Mouse (Mus musculus) kidney, adult 18-20 months (tissue): ENCODE results near the gene Celf1.
"Not testable (repeated sequence)": the region's sequence is repeated elsewhere in the genome, so short reads cannot be mapped to it uniquely, and the experiment has no call there.

ENCODE experiments used
- DNase-seq: peaks from one replicate; pipeline ENCODE4 v3.0.0; 2021

The Celf1 gene

GRCm38 (mm10) chr2:91023956-91024355 is 83.8 kb downstream of the Celf1 start:
- no peak for DNase-seq

DNA sequence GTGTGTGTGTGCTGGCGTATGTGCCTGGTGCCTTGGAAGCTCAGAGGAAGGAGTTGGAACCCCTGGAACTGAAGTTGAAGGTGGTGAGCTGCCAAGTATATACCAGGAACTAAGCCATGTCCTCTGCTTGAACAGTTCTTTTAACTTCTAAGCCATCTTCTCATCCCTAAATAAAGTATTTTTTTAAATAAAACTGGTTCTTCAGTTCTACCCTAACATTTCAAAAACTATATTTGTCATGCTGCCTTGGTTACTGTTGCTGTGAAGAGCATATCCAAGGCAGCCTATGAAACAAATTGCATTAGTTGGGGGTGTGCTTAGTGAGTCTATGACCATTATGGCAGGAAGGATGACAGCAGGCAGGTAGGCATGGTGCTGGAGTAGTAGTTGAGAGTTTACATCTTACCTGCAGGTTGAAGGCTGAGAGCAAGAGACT is 84.9 kb downstream of the Celf1 start:
- DNase-seq: no peak

GRCm38 (mm10) chr2:91026491-91026890 is 86.3 kb downstream of the Celf1 start:
- no peak for DNase-seq

GRCm38 (mm10) chr2:91027391-91028214 is 87.4 kb downstream of the Celf1 start:
- DNase-seq: no peak

DNA sequence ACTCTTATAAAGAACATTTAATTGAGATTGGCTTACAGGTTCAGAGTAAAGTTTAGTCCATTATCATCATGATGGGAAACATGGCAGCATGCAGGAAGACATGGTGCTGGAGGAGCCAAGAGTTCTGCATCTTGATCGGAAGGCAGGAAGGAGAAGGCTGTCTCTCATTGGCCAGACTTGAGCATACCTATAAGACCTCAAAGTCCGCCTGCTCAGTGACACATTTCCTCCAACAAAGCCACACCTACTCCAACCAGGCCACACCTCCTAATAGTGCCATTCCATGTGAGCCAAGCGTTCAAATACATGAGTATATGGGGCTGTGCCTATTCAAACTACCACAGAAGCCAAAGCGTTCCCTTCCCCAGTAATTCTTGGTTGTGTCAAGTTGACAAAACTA is 91.0 kb downstream of the Celf1 start:
- DNase-seq: no peak

DNA sequence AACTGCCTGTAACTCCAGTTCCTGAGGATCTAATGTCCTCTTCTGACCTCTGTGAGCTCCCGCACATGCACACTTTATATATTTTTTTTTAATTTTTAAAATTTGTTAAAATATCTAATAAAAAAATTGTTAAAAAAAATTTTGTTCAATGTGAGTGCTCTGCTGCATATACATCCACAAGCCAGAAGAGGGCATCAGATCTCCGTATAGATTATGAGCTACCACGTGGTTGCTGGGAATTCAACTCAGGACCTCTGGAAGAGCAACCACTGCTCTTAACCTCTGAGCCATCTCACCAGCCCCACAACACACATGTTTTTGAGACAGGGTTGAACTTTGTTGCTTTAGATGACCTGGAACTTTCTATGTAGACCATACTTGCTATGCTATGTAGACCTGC is 92.8 kb downstream of the Celf1 start:
- no peak for DNase-seq

GRCm38 (mm10) chr2:91035385-91035784 is 95.2 kb downstream of the Celf1 start, which contains the start of gene Rapsn:
Gene Rapsn (plus strand): TSS chr2:91035620.
- peak; percentile 65 for DNase-seq

DNA sequence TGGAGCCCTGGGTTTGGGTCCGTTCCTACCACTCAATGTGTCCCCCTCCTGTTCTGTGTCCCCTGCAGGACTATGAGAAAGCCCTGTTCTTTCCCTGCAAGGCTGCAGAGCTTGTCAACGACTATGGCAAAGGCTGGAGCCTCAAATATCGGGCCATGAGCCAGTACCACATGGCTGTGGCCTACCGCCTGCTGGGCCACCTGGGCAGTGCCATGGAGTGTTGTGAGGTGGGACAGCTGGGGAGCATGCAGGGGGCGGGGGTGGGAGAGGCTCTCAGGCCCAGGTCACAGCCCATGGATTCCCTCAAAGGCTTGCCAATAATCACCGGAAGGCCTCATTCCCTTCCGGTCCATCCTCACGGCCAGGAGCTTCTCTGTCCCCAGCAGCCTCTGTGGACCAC is 101.6 kb downstream of the Celf1 start:
- no peak for DNase-seq

GRCm38 (mm10) chr2:91042651-91043398 is 102.6 kb downstream of the Celf1 start:
- DNase-seq: no peak

- DNase-seq: no peak
These were observed 104.5 kb downstream of the Celf1 start for GRCm38 (mm10) chr2:91044727-91045126.

GRCm38 (mm10) chr2:91045805-91046204 is 105.6 kb downstream of the Celf1 start:
- DNase-seq: not testable (repeated sequence)

DNA sequence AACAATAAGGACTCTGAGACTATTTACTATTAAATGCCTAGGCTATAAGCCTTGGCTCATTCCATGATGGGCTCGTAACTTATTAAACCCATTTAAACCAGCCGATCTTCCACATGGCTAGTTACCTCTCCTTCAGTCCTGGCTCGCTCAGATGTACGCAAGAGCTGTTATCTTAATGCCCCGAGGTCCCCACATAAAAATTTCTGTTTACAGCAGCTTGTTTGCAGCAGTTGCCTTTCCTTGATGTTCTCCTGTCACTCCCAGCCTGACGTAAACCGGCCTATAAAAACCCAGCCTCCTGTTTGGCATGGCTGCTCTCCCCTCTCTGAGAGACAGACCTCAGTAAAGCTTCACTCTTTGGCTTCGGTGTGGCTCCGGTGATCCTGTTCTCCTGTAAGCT is 107.2 kb downstream of the Celf1 start:
- DNase-seq: peak; percentile 42

GRCm38 (mm10) chr2:91051917-91052316 is 111.7 kb downstream of the Celf1 start:
- no peak for DNase-seq

DNA sequence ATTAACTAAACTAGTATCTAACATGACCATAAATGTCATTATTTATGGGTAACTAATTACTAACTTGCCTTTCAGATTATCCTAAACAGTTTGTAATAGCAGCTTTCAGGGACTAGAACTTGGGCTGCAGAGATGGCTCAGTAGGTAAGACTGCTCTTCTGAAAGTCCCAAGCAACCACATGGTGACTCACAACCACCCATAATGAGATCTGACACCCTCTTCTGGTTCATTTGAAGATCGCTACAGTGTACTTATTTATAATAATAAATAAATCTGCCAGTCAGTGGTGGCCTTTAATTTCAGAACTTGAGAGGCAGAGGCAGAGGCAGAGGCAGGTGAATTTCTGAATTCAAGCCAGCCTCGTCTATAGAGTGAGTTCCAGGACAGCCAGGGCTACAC is 112.6 kb downstream of the Celf1 start:
- no peak for DNase-seq

DNA sequence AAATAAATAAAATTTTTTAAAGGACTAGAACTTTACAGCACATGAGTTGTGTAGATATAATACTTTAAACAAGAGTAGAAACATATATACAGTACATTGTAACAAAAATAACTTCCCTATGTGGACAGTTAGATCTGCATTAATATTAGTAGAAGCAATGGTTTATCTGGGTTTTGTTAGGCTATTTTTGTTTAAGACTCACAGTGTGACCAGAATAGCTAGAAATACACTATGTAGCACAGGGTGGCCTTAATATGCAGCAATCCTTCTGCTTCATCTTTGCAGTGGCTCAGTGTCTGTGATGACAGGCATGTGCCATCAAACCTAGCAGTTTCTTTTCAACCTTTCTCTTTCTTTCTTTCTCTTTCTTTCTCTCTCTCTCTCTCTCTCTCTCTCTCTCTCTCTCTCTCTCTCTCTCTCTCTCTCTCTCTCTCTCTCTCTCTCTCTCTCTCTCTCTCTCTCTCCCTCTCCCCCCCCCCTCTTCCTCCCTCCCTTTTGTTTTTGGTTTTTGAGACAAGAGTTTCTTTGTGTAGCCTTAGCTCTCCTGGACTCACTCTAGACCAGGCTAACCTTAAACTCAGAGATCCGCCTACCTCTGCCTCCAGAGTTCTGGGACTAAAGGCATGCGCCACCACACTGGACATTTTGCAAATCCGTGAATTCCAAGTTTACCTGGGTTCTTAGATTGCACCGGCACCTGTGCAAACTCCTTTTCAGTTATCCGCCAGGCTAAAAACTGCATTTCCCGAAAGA is 113.2 kb downstream of the Celf1 start:
- no peak for DNase-seq

GRCm38 (mm10) chr2:91053934-91054382 is 113.8 kb downstream of the Celf1 start, which contains the start of gene Psmc3:
Gene Psmc3 (plus strand): TSS chr2:91054009.
- DNase-seq: peak; percentile 97

- DNase-seq: no peak
These were observed 118.3 kb downstream of the Celf1 start for GRCm38 (mm10) chr2:91058435-91058834.

DNA sequence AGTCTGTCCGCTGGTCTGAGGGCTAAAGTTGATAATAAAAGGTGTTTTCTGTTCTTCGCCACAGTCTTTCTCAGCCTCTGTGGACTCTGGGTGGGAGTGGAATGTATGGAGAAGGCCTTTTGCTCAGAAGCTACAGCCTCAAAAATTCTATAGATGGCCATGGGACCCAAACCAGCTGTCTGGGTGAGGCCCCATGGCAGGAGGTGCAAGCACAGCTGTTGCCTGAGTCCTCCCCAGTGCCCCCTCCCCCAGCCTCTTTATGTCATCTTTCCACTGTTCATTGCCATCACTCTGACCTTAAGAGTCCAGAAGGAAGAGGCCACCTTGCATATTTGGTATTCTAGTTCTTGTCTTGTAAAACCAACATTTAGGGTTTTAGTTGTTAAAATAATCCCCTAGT is 119.2 kb downstream of the Celf1 start:
- no peak for DNase-seq

GRCm38 (mm10) chr2:91060544-91061355 is 120.6 kb downstream of the Celf1 start:
- peak; percentile 51 for DNase-seq

- DNase-seq: peak; percentile 58
These were observed 121.8 kb downstream of the Celf1 start for GRCm38 (mm10) chr2:91061849-91062481.

DNA sequence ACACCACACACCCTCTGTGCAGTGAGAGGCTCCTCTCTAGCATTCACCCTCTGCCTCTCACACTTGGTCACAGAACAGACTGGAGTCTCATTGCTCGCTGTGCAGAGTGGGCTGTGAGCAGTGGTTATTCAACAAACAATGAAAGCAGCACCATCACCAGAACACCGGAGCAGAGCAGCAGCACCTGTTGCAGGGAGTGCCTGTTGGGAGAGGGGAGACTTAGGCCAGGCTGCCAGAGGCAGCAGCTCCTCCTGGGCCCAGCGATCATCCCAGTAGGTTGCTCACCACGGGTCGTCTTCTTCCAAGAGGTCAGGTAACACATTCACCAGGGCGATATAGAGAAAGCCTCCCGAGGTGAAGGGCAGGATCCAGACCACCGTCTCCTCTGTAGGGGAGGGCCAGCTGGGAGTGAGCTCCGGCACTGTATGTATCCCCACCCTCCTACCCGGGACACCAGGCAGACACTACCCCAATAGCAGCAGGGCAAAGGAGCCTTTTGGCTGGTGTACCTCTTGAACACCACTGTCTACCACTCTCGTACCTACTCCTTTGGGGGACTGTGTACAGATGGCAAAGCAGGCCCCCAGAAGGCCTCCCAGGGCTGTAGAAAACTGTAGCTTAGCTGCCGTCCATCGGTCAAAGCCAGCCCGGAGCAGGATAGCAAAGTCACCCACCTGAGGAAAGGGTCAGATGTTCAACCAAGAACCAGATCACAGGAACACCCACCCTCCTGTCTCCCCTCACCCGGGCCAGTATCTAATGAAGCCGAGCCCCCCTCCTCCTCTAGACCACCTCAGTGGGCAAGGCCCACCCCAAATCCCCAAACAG is 122.8 kb downstream of the Celf1 start:
- no peak for DNase-seq
